Mouse (Mus musculus) layer of hippocampus, adult 18-20 months (tissue): ENCODE data around the gene Iqgap2. TPM values are rescaled to one million over a fixed set of nuclear protein-coding genes. Genes with fewer than 3 reads are reported as not detected.

Experiments used
- DNase-seq, 2 experiments: peaks; one replicate each; pipeline ENCODE4 v3.0.0; 2022; ENCODE audit warnings: low spot score in 2 of 2
- total RNA-seq, 2 experiments: library from RNA; stranded (reverse); gene quantifications; 2 replicates each; pipeline ENCODE4 v1.2.3; 2021

Gene Iqgap2
- total RNA-seq, 2 experiments from 2014 or later = 86.1 to 90.8 TPM

GRCm38 (mm10) chr13:95831760-95832159, 60.0 kb downstream of the Iqgap2 start:
- no peak for DNase-seq

- DNase-seq = no peak
Observed at GRCm38 (mm10) chr13:95829431-95830171, 62.1 kb downstream of the Iqgap2 start.

GRCm38 (mm10) chr13:95828616-95829015, 63.1 kb downstream of the Iqgap2 start:
- no peak for DNase-seq

GRCm38 (mm10) chr13:95826178-95826577, 65.5 kb downstream of the Iqgap2 start:
- no peak for DNase-seq

GRCm38 (mm10) chr13:95822918-95823317, 68.8 kb downstream of the Iqgap2 start:
- peak in 1 of 2 experiments; percentile 60 for DNase-seq

- peak; percentile 84 for DNase-seq
Observed at GRCm38 (mm10) chr13:95820071-95820470, 71.7 kb downstream of the Iqgap2 start.

- DNase-seq = no peak
Observed at GRCm38 (mm10) chr13:95818941-95819340, 72.8 kb downstream of the Iqgap2 start.

- no peak for DNase-seq
Observed at GRCm38 (mm10) chr13:95813643-95814042, 78.1 kb downstream of the Iqgap2 start.

- peak in 1 of 2 experiments; percentile 75 for DNase-seq
Observed at GRCm38 (mm10) chr13:95810796-95811195, 80.9 kb downstream of the Iqgap2 start.

GRCm38 (mm10) chr13:95807106-95807750, 84.5 kb downstream of the Iqgap2 start:
- peak in 1 of 2 experiments; percentile 53 for DNase-seq

- no peak for DNase-seq
Observed at GRCm38 (mm10) chr13:95805469-95806166, 86.1 kb downstream of the Iqgap2 start.

GRCm38 (mm10) chr13:95804113-95804512, 87.6 kb downstream of the Iqgap2 start:
- DNase-seq = no peak

GRCm38 (mm10) chr13:95800925-95801324, 90.8 kb downstream of the Iqgap2 start:
- no peak for DNase-seq

GRCm38 (mm10) chr13:95799322-95799721, 92.4 kb downstream of the Iqgap2 start:
- DNase-seq = no peak

GRCm38 (mm10) chr13:95798721-95799120, 93.0 kb downstream of the Iqgap2 start:
- no peak for DNase-seq

- DNase-seq = no peak
Observed at GRCm38 (mm10) chr13:95797530-95797929, 94.2 kb downstream of the Iqgap2 start.

- DNase-seq = peak in 1 of 2 experiments; percentile 54
Observed at GRCm38 (mm10) chr13:95794346-95794745, 97.4 kb downstream of the Iqgap2 start.

- DNase-seq = no peak
Observed at GRCm38 (mm10) chr13:95790883-95791282, 100.8 kb downstream of the Iqgap2 start.

GRCm38 (mm10) chr13:95788631-95789376, 102.9 kb downstream of the Iqgap2 start:
- no peak for DNase-seq

GRCm38 (mm10) chr13:95782969-95783332, 108.8 kb downstream of the Iqgap2 start:
- DNase-seq = no peak

- DNase-seq = no peak
Observed at GRCm38 (mm10) chr13:95782311-95782968, 109.3 kb downstream of the Iqgap2 start.
